Mouse (Mus musculus) thymus, postnatal 0 days (tissue): Measurements from ENCODE around the gene Adam1a. TPM values are rescaled to one million over a fixed set of nuclear protein-coding genes. Genes with fewer than 3 reads are reported as not detected.

Experiments
- DNase-seq: peaks from one replicate; pipeline ENCODE4 v3.0.0-alpha.2; 2015; ENCODE audit warnings: low spot score
- polyA plus RNA-seq: library from polyadenylated mRNA; unstranded; fragments of >200 nt; fragmentation: Nextera tagmentation; extraction: Ambion mirVana; gene quantifications from 2 replicates; pipeline ENCODE4 v1.2.1, GENCODE M21; 2015

Adam1a gene
- polyA plus RNA-seq, 1 experiment from 2014 or later: 0.66 TPM

DNA sequence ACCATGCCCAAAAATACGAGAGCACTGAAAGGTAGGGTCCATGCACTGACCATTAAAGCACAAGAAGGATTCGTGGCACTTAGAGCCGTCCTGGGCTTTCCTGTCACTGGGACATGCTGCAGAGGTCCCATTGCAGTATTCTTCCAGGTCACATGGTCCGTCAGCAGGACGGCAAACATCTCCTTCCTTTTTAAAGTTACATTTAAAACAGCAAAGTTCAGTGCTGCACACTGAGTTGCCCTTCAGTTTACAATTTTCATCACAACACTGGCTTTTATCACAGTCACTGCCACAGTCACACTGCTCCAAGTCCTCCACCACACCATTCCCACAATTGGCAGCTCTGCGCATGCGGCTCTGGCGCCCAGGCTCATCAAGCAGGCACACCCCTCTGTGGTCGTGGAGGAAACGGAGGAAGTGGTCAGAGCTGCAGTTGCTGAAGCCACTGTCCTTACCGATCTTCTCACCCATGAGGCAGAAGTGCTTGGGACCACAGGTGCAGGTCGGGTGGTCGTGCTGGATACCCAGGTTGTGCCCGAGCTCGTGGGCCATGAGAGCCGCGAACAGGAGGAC lies 43.8 kb downstream of the Adam1a start:
- DNase-seq: peak; percentile 26

DNA sequence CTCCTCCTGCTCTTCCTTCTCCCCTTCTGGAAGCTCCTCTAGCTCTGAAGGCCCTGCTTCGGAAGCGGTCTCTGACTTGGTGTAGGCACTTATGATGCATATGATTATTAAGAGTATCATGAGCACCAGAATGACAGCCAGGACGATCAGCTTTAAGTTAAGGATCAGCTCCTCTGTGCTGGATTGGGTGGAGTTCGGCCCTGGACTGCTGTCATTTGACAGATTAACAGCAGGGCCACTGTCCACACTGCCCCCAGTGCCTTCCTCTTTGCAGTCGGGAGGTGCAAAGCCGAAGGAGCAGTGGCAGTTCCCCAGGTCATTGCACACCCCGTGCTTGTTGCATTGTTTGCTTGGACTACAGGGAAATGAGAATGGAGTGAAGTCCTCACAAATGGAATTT lies 44.6 kb downstream of the Adam1a start:
- no peak for DNase-seq

DNA sequence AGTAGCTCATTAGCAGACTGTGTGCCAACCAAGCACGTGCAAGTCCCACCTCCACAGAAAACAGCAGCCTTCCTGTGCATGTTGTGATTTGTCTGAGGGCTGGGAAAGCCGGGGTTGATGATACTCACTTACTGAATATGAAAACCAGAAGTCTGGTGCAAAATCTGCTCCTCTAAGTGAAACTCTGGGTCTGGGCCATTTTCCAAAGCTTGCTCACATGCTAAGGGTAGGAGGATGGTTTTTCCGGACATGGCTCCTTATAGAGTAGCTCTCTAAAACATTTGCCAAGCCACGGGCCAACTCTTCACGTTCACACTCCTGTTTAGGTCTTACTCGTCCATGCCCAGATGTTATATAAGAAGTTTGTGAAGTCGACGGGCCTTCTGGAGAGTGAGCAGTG lies 52.0 kb downstream of the Adam1a start:
- DNase-seq: no peak

DNA sequence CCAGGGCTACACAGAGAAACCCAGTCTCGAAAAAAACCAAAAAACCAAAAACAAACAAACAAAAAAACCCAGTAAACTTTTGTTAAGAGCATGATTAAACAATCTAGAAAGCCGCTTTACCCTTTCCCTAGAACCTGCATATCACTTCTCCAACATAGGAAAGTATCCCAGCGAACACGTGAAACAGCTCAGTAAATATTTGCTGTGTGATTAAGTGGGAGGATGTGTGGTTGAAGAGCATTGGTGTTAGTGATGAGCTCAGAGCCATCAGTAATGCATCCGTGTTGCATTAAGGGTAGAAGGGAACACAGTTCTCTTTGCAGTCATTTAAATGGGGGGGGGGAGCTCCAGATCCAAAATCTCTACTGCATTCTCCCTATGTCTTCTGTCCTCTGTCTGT lies 60.5 kb downstream of the Adam1a start:
- no peak for DNase-seq

DNA sequence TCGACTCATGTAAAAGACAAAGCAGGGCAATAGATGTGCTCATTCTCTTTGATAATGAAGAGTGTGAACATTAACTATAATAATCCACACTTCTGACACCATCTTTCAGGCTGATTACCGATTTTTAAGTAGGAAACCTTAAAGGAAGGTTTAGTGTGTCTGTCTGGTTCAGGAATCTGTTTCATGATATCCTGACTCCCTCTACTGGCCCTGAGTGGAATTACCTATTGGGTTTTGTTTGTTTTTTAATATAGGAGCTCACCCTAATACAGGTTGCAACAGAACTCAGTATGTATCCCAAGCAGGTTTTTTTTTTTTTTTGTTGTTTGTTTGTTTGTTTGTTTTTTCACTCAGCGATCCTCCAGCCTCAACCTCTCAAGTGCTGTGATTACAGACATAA lies 67.6 kb downstream of the Adam1a start:
- peak; percentile 75 for DNase-seq

DNA sequence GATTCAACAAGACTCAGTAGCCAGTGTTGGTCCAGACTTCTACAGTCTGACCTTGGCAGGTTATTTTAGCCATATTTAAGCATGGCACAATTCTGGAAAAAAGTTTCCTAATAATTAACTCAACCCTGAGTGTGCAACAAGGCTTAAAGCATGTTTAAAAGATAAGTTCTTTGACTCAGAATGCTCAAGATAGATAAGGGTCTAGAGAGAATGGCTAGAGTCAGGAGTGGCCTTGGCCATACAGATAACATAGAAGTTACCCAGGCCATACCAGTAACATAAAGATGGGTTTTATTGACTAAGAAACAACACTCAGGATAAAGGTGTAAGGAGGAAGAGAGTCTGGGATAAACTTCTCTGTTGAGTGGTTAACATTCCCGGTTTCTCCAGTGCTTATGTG lies 69.2 kb downstream of the Adam1a start:
- DNase-seq: no peak

DNA sequence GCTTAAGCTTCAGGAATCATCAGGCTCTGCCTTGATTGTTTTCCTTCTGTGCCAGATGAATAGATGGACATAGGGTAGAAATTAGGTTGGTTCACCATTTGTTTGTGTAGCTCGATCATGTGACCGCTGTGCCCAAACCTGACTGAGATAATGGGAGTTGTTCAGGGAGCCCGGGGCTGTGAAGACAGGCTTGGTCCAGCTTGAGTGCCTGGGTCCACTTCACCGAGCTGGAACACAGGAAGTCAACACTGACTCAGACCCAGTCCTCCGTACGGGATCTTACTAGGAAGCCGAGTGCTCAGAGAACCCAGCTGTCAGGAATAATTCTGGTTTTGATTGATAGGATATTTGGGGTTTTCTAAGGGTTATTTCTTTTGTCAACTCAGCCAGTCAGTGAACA lies 70.7 kb downstream of the Adam1a start:
- DNase-seq: no peak

DNA sequence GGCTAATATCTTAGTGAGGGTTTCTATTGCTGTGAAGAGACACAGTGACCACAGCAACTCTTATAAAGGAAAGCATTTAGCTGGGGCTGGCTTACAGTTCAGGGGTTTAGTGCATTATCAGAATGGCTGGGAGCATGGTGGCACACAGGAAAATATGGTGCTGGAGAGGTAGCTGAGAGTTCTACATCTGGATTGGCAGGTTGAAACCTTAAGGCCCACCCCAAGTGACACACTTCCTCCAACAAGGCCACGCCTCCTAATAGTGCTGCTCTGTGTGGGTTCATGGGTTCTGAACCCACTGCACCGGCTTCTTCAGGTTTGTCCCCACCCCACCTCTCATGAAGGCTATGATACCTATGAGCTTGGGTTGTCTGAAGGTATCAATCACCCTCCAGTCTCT lies 72.9 kb downstream of the Adam1a start:
- DNase-seq: no peak

DNA sequence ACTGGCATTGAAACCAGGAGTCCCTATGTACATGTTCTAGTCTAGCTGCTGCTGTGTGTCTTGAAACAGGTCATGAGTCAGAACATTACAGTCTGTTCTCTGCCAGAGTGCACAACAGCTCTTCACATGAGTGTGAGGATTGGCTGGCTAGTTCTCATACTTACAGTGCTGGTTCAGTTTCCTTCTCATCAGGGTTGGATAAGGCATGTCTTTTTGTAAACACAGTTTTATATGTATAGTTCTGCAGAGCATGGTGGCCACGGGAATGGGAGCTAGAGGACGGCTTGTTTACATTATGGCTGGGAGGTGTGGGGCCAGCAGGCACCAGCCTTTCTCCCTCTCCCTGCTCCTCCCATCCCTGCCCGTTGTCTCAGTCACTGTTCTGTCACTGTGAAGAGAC lies 75.7 kb downstream of the Adam1a start:
- DNase-seq: no peak

Other genes with a start within 250 kb of the Adam1a start
- gene Trafd1, start 159.8 kb downstream of the Adam1a start, polyA plus RNA-seq: 87.5 and 90.5 TPM in 2 replicates
- gene Naa25, start 147.5 kb downstream of the Adam1a start, polyA plus RNA-seq: 33.6 and 36.8 TPM in 2 replicates
- gene Tmem116, start 93.6 kb downstream of the Adam1a start, polyA plus RNA-seq: 1.5 and 2.0 TPM in 2 replicates
- gene Erp29, start 93.0 kb downstream of the Adam1a start, polyA plus RNA-seq: 102 and 107 TPM in 2 replicates
- gene Adam1b, start 42.0 kb downstream of the Adam1a start, polyA plus RNA-seq: 0.05 TPM in 1 of 2 replicates, not detected in the other
- not detected in 2 replicates for gene Gm42878, start within 50 bp of the Adam1a start, polyA plus RNA-seq
- 46.7 and 52.1 TPM in 2 replicates for gene Mapkapk5, start 423 bp upstream of the Adam1a start, polyA plus RNA-seq
- 127 and 128 TPM in 2 replicates for gene Aldh2, start 48.3 kb upstream of the Adam1a start, polyA plus RNA-seq
- 1.3 and 1.4 TPM in 2 replicates for gene Acad12, start 73.5 kb upstream of the Adam1a start, polyA plus RNA-seq
- 2.6 and 3.4 TPM in 2 replicates for gene Acad10, start 115.0 kb upstream of the Adam1a start, polyA plus RNA-seq
- 48.2 and 51.9 TPM in 2 replicates for gene Brap, start 115.1 kb upstream of the Adam1a start, polyA plus RNA-seq
- gene Atxn2, start 165.9 kb upstream of the Adam1a start, polyA plus RNA-seq: 34.9 and 46.6 TPM in 2 replicates